Mouse (Mus musculus) intestine, postnatal 0 days (tissue): ENCODE data around the gene Zdhhc5. TPM values are rescaled to one million over a fixed set of nuclear protein-coding genes. Genes with fewer than 3 reads are reported as not detected.

Experiments used
- ATAC-seq: fragments of 200-750 bp; cut with Nextera tagmentation; 2 replicates; pipeline ENCODE4 v1.8.0; 2017; ENCODE audit warnings: mild to moderate bottlenecking, moderate TSS enrichment, moderate library complexity
- H3K27ac ChIP-seq: fragments of 300-500 bp; sonication (generic); 2 replicates; pipeline ENCODE4 v1.5.1; 2014; ENCODE audit warnings: mild to moderate bottlenecking, low read depth, low read length, moderate library complexity
- H3K27me3 ChIP-seq: fragments of 300-500 bp; sonication (generic); replicated peaks from 2 replicates; pipeline ENCODE4 v1.6.1; 2014; ENCODE audit warnings: low read length, mixed read lengths; ENCODE audit not compliant: control insufficient read depth, insufficient read depth
- H3K36me3 ChIP-seq: fragments of 300-500 bp; sonication (generic); 2 replicates; pipeline ENCODE4 v1.6.1; 2014; ENCODE audit warnings: mild to moderate bottlenecking, moderate library complexity; ENCODE audit not compliant: control insufficient read depth, insufficient read depth
- H3K4me1 ChIP-seq: fragments of 300-500 bp; sonication (generic); replicated peaks from 2 replicates; pipeline ENCODE4 v1.6.1; 2014; ENCODE audit warnings: antibody characterized with exemption, low read length, mixed read lengths; ENCODE audit not compliant: control insufficient read depth, insufficient read depth
- H3K4me2 ChIP-seq: fragments of 300-500 bp; sonication (generic); replicated peaks from 2 replicates; pipeline ENCODE4 v1.6.1; 2014; ENCODE audit warnings: low read depth, mild to moderate bottlenecking, moderate library complexity
- H3K4me3 ChIP-seq: fragments of 300-500 bp; sonication (generic); 2 replicates; pipeline ENCODE4 v1.5.1; 2014; ENCODE audit warnings: low read depth, low read length
- H3K9ac ChIP-seq: fragments of 300-500 bp; sonication (generic); 2 replicates; pipeline ENCODE4 v1.6.1; 2014; ENCODE audit warnings: mild to moderate bottlenecking, low read depth, low read length
- H3K9me3 ChIP-seq: fragments of 300-500 bp; sonication (generic); 2 replicates; pipeline ENCODE4 v1.6.1; 2016; ENCODE audit warnings: mixed run types; ENCODE audit not compliant: control insufficient read depth
- CTCF ChIP-seq: sonication (generic); IDR thresholded peaks from 2 replicates; pipeline ENCODE4 v1.5.1; 2016; ENCODE audit warnings: low read depth, mild to moderate bottlenecking, control low read depth, antibody characterized with exemption, moderate library complexity
- WGBS: fragments of 180-500 bp; shearing (Covaris S2); extraction: QIAGEN DNeasy Blood & Tissue Kit; methylation state at CpG from one replicate; pipeline ENCODE4 v1.1.7; 2014; 5-methylcytosine and 5-hydroxymethylcytosine counted together
- polyA plus RNA-seq: library from polyadenylated mRNA; unstranded; fragments of >200 nt; fragmentation: Nextera tagmentation; extraction: Ambion mirVana; gene quantifications from 2 replicates; pipeline ENCODE4 v1.2.1, GENCODE M21; 2015

Zdhhc5 gene
- polyA plus RNA-seq, 1 experiment from 2014 or later = 27.6 TPM

GRCm38 (mm10) chr2:84695007-84695695, 19.8 kb downstream of the Zdhhc5 start:
- ATAC-seq = no peak
- H3K9ac ChIP-seq = no peak overlapping the region
- no peaks in the 10 kb centered on the region for H3K4me1 ChIP-seq
- H3K27me3 ChIP-seq = no peaks in the 10 kb centered on the region
- H3K4me2 ChIP-seq = no peak overlapping the region
- no peak for TF ChIP-seq CTCF
- H3K9me3 ChIP-seq = no peaks in the 10 kb centered on the region
- 65% methylated on average over 5 of the region's 5 CpGs for WGBS
- peaks cover 40% of the 10 kb centered on the region for H3K36me3 ChIP-seq
- no peak overlapping the region for H3K27ac ChIP-seq
- no peak overlapping the region for H3K4me3 ChIP-seq

GRCm38 (mm10) chr2:84690050-84690449, 24.9 kb downstream of the Zdhhc5 start:
- Histone ChIP-seq H3K4me1 (no peaks in the 10 kb centered on the region), H3K27ac (no peak overlapping the region), H3K4me3 (no peak overlapping the region), H3K9ac (no peak overlapping the region), H3K27me3 (no peaks in the 10 kb centered on the region), H3K36me3 (peaks cover 72% of the 10 kb centered on the region), H3K9me3 (no peaks in the 10 kb centered on the region), H3K4me2 (no peak overlapping the region)
- ATAC-seq = no peak
- no peak for TF ChIP-seq CTCF
- 91% methylated on average over 12 of the region's 12 CpGs for WGBS

GRCm38 (mm10) chr2:84688080-84688844, 26.7 kb downstream of the Zdhhc5 start:
- H3K27me3 ChIP-seq = no peaks in the 10 kb centered on the region
- 85% methylated on average over 2 of the region's 2 CpGs for WGBS
- H3K4me2 ChIP-seq = no peak overlapping the region
- peaks cover 65% of the 10 kb centered on the region for H3K36me3 ChIP-seq
- H3K27ac ChIP-seq = no peak overlapping the region
- no peaks in the 10 kb centered on the region for H3K9me3 ChIP-seq
- no peak for TF ChIP-seq CTCF
- ATAC-seq = no peak
- no peak overlapping the region for H3K9ac ChIP-seq
- H3K4me3 ChIP-seq = no peak overlapping the region
- no peaks in the 10 kb centered on the region for H3K4me1 ChIP-seq

GRCm38 (mm10) chr2:84682605-84683183, 32.3 kb downstream of the Zdhhc5 start:
- peaks cover 19% of the 10 kb centered on the region for H3K36me3 ChIP-seq
- no peak overlapping the region for H3K4me3 ChIP-seq
- H3K27me3 ChIP-seq = no peaks in the 10 kb centered on the region
- no peak overlapping the region for H3K9ac ChIP-seq
- no peak for ATAC-seq
- H3K4me1 ChIP-seq = no peaks in the 10 kb centered on the region
- H3K27ac ChIP-seq = no peak overlapping the region
- TF ChIP-seq CTCF = no peak
- WGBS = 43% methylated on average over 6 of the region's 6 CpGs
- no peaks in the 10 kb centered on the region for H3K9me3 ChIP-seq
- H3K4me2 ChIP-seq = 0 out of 2 replicates have a peak overlapping the region, but pooled peaks have one; percentile 4

GRCm38 (mm10) chr2:84679016-84679415, 36.0 kb downstream of the Zdhhc5 start, which contains the start of gene Tmx2:
TSS of gene Tmx2 (minus strand) at chr2:84679140.
- Histone ChIP-seq H3K4me2 (peak within 1 kb of the TSS; percentile 77), H3K9ac (peak within 1 kb of the TSS; percentile 62), H3K27ac (peak within 1 kb of the TSS; percentile 68), H3K36me3 (peaks cover 9% of the 10 kb centered on the region; the same call in 1 of the 2 replicates), H3K4me1 (no peaks in the 10 kb centered on the region; the same call in 1 of the 2 replicates), H3K9me3 (no peaks in the 10 kb centered on the region), H3K4me3 (peak within 1 kb of the TSS; percentile 74), H3K27me3 (no peaks in the 10 kb centered on the region)
- WGBS = 8% methylated on average over 8 of the region's 8 CpGs
- TF ChIP-seq CTCF = no peak
- ATAC-seq = no peak
